Mouse (Mus musculus) ES-Bruce4 (cell line): ENCODE results near the gene Fgf2.

ENCODE experiments used
- CTCF ChIP-seq: IDR thresholded peaks from one replicate; pipeline ENCODE4 v1.8.1; 2011; ENCODE audit warnings: low read depth, low read length
- EP300 ChIP-seq: IDR thresholded peaks from 2 replicates; pipeline ENCODE4 v1.6.1; 2011; ENCODE audit warnings: low read depth, low read length; ENCODE audit not compliant: insufficient read depth
- POLR2A ChIP-seq: IDR thresholded peaks from one replicate; pipeline ENCODE4 v1.8.1; 2011; ENCODE audit warnings: low read length; ENCODE audit not compliant: insufficient read depth

DNA sequence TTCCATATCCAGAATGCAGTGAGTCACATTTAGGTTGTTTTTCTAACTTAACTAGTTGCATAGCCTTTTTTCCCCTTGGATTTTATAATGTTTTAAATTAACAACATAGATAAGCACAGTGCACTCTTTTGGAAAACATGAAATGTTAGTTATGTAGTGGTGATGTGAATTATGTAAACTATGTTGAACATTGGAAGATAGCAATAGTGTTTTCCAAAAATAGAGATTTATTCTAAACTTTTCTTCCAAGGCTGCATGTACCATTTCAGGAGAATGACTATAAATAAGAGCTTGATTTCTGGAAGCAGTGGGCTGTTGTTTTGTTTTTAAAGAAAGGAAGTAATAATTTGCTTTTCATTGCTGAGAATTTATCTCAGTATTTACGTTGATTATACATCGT is 95.3 kb downstream of the Fgf2 start:
- TF ChIP-seq POLR2A = no peak
- no peak for TF ChIP-seq CTCF
- TF ChIP-seq EP300 = no peak
